Mouse (Mus musculus): ENCODE data around the gene Clca3a1.
A peak's percentile ranks its signal among the peaks of the same experiment; 100 is the strongest.

The Clca3a1 gene

GRCm38 (mm10) chr3:144719088-144719900 lies 41.5 kb downstream of the Clca3a1 start:
- DNase-seq (ENCODE audit: low spot score in 2 of 2) = peak; percentile 57 to 68

GRCm38 (mm10) chr3:144718706-144719087 lies 42.1 kb downstream of the Clca3a1 start:
- DNase-seq (ENCODE audit: low spot score in 2 of 2) = no peak

DNA sequence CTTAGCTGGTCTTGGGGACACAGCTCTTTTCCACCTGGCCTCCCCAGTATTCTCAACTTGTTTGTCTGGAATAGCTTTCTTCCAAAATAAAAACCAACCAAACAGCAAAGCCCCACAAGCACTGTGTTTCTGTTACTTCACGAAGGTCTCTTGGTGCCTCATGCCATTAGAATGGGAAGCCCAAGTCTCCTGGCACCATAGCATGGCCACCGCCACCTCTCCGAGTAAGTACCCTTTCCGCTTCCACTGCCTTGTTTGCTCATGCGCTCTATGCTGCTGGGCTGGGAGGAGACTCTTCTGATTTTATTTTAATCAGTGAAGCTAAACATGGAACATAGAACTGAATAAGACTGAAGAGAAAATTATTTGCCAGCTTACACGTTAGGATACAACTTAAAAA lies 42.9 kb downstream of the Clca3a1 start:
- DNase-seq (ENCODE audit: low spot score in 2 of 2) = no peak

DNA sequence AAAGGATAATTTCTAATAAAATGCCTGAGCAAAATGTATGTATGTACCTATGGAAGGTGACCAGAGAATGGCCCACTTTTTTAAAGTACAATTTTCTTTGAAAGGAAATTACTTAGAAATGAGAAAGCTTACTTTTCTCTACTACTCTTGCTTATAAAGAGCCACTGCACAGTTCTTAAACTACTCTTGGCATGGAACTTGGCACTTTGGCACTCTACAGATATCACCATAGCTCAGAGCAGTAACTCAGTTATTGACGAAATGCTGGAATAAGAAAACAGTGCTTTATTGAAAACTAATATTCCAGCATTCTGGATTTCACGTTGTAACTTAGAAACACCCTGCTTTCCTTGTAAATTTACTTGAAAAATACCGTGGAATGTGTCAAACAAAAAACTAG lies 43.7 kb downstream of the Clca3a1 start:
- no peak for DNase-seq (ENCODE audit: low spot score in 2 of 2)

DNA sequence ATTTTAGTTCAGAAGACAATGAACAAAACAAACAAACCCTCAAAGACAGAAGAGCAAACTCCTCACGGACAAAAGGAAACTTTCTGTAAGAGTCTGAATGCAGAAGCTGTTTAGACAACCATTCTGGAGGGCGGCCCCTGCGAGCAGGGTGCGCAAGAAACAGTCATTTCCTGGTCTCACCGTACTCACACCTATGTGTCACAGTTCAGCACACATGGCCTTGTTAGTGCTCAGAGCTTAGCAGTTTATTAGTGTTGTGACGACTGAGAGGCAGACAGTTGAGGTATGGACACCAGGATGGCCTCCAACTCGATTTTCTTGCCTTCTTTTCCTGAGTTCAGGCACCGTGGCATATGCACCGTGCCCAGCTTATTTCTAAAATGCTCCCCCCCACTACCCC lies 44.9 kb downstream of the Clca3a1 start:
- DNase-seq (ENCODE audit: low spot score in 2 of 2) = no peak

DNA sequence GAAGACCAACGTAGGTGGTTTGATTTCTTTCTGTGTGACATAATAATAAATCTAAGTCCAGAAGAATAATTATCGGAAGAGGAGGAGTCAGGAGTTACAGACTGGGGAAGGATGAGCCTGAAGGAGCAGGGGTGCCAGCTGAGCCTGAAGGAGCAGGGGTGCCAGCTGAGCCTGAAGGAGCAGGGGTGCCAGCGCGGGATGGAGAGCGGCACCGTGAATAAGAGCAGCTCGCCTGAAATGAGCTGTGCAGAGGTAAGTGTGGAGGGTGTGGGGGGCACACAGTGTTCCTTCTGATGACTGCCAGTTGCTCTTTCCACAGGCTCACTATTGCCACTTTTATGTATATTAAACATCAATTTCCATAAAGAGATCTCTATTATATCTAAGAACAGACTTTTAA lies 45.7 kb downstream of the Clca3a1 start:
- DNase-seq (ENCODE audit: low spot score in 2 of 2) = no peak

- DNase-seq (ENCODE audit: low spot score in 2 of 2) = no peak
Observed at GRCm38 (mm10) chr3:144714606-144715005, 46.2 kb downstream of the Clca3a1 start.

DNA sequence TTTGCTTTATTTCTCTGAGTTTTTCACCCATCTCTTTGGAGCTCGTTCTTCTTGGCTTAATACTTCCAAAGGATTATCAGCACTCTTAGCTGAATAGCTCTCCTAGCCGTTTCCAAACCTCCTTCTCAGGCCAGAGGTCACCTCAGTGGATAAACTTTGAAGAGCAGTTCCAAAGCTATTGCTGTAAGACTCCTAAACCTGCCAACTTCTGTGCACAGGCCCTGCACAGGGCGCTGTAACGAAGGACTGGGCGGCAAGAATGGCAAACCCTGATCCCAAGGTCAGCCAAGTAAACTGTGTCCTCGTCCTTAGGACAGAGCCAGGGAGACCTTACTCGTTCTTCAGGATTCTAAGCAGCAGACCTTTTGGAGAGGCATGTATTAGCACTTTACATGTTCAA lies 46.7 kb downstream of the Clca3a1 start:
- no peak for DNase-seq (ENCODE audit: low spot score in 2 of 2)

DNA sequence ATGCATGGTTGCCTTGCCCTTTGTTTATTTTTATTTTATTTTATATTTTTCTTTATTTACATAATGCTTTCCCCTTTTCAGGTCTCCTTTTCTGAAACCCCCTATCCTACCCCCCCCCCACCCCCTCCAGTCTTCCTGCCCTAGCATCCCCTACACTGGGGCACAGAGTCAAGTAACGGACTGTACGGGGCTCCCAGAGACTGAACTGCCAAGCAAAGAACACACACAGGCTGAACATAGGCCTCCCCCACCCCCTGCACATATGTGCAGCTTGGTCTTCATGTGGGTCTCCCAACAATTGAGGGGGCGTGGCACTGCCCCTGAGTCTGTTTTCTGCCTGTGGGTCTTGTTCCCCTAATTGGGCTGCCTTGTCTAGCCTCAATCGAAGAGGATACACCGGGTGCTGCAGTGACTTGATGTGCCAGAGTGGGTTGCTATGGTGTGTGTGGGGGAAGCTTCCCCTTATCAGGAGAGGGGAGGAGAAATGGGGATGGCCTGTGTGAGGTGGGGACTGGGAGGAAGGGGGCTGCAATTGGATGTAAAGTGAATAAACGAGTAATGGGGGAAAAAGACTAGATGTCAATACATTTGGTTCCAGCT lies 49.1 kb downstream of the Clca3a1 start:
- DNase-seq (ENCODE audit: low spot score in 2 of 2) = no peak

DNA sequence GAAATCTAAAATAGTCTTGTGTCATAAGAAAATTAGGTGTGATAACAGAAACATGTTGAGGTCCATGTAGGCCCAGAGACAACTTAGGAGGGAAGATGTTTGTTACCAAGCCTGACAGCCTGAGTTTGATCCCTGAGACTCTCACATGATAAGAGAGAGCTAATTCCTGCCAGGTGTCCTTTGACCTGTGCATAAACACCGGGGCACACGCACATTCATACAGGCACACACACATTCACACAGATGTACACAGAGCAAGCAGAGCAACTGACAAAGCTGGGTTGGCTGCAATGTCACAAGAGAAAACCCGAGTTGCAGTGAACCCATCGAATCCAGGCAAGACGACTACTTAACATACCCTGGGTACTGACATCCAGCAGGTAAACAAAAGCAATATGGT lies 52.2 kb downstream of the Clca3a1 start:
- no peak for DNase-seq (ENCODE audit: low spot score in 2 of 2)

DNA sequence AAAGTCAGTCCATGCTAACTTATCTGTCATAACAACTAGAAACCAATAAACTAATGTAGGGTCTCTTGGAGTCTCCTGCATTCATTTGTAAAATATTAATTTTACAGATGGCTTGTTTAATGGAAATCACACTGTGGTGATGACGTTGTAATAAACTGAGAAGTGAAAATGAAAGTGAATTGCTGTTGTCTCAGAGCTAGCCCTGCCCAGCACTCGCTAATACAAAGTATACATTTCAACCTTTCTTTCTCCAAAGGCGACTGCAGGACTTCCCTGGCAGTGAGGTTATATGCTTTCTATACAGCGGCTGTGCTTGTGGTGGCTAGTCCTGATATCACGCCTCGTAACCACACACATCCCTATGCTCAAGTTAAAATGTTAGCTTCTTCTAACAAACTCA lies 56.8 kb downstream of the Clca3a1 start:
- DNase-seq (ENCODE audit: low spot score in 2 of 2) = no peak

DNA sequence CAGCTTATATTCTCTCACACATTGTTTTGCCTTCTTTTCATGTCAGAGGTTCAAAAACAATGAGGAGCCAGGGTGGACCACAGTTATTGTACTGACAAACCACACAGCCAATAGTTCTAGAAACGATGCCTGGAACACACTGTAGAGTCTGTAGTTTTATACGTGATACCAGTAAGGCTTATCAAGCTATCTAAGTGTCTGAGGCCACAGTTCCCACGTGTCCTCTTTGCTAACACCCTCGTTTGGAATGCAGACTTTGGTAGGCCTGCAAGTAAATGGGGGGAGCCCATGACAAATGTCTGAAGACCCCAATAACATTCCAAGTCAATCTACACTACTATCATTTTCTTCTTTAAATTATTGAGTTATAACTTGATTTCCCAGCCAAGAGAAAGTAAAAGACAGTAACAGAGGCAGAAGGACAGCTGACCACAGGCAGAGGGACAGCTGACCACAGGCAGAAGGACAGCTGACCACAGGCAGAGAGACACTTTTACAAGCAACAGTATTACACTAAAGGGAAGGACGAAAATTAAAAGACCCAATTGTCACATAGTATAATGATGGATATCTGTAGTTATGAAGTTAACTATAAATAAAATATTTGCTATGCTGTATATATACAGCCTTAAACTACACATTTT lies 61.9 kb downstream of the Clca3a1 start:
- DNase-seq (ENCODE audit: low spot score in 2 of 2) = no peak

DNA sequence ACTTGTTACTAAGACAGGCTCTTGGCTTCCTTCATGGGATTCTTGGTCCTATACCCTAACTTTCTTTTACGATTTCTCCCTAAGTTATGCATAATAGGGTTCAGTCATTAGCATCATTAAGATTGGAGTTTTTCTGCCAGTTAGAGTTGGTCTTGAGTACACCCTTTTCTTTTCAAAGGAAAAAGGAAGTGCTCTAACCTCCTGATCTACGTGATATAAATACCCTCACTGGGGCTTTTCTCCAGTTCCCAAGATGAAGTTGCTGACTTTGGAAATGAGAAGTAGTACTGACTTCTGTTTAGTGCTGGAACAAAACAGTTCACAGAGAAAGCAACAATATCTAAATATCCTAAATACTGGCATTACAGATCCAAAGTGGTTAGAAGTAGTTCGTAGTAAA lies 62.8 kb downstream of the Clca3a1 start:
- no peak for DNase-seq (ENCODE audit: low spot score in 2 of 2)

DNA sequence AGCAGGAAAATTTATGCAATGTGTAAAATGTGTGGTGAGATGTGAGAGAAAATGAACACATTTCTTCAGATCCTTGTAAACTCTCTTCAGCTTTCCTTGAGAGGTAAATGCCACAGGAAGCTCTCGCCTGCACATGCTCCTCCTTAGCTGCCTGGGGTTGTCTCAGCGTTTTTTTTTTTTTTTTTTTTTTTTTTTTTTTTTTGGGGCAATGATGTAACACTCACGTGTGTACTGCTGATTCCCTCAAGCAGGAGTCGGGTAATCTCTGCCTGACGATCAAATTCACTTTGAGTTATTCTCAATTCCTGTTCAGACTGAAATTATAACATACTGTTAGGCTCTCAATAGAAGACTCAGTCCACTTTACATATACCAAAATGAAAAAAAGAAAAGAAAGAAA lies 63.6 kb downstream of the Clca3a1 start:
- no peak for DNase-seq (ENCODE audit: low spot score in 2 of 2)

DNA sequence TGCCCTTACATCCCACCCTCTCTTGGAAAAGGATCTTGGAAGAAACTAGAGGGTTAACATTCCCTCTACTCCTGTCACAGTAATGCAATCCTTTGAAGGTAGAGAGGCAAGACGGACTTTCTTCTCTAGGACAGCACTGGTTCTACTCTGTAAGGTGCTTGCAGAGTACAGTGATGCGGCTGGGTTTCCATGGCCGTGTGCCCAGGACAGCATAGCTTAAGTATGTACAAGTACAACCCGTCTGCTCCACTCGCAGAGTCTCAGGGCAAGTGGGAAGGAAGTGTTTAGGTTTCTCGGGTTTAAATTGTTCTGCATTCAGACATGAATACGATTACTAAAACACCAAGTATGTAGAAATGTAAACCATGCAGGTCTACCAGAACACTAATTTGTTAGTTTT lies 65.8 kb downstream of the Clca3a1 start:
- DNase-seq (ENCODE audit: low spot score in 2 of 2) = no peak

DNA sequence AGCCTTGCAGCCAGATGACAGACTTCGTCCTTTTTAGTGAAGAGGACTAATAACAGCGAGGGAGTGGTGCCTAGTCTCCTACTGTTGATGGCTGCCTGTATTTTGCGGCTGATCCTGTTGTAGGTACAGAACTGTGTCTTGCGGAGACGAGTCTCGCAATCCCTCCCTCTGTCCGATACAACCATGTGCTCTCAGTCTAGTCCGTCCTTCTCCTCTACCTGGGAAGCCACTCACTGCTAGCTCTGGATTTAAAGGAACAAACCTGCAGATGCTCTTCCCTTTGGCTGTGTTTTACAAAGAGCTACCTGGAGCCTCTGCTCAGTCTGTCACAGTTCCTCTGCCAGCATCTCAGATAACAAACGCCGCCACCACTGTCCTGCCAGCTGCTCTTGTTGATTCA lies 66.7 kb downstream of the Clca3a1 start:
- DNase-seq (ENCODE audit: low spot score in 2 of 2) = no peak

- DNase-seq (ENCODE audit: low spot score in 2 of 2) = no peak
Observed at GRCm38 (mm10) chr3:144692052-144692451, 68.7 kb downstream of the Clca3a1 start.

DNA sequence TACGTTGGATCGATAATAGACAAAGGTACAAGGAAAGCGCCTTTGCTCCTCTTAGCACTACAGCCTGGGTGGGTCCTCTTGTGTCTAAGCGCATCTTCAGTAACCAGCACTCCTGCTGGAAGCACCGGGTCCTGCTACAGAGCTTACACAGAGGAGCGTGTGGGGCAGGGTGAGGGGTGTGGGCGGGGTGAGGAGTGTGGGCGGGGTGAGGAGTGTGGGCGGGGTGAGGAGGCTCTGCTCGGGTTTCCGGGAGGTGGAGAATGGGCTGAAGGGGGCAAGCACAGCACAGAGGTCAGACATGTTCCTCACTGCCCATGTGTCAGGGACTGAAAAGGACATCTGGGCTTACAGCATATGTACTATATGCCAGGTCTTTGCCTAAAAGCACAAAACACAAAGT lies 71.5 kb downstream of the Clca3a1 start:
- DNase-seq (ENCODE audit: low spot score in 2 of 2) = no peak

- DNase-seq (ENCODE audit: low spot score in 2 of 2) = peak in 1 of 2 experiments; percentile 39
Observed at GRCm38 (mm10) chr3:144688284-144688683, 72.5 kb downstream of the Clca3a1 start.

DNA sequence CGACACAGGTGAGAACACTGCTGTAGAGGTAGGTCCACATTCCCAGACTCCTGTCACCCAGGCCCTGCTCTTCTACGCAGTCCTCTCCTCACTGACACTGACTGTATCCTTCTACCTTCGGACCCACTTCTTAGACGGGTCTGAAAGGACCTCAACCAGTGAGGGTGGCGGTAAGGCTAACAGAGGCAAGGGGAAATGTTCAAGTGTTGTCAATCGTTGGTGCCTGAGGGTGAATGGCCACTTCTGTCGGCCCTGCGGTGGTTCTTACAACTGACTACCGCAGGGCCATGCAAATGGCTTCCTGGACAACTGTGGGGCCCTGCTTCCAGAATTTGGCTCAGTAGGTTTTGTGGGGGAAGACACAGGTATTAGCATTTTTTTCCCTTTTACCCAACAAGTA lies 73.2 kb downstream of the Clca3a1 start:
- peak in 1 of 2 experiments; percentile 22 for DNase-seq (ENCODE audit: low spot score in 2 of 2)

DNA sequence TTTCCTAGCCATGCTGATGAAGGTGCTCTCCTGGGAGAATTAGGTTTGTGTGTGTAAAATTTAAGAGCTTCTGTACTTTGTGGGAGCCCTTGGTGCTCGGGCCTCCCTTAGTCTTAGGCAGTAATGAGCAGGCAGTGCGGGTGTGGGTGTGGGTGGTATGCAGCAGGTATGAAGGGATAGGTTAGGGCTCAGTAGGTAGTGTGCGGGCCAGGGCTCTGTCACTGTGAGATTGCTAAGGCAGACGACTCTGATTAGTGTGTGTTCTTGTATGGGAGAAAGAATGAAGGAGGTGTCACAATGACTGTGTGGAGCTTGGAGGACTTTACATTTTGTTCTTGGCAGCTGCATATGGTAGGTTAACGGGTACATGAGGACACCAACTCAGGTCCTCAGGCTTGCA lies 74.6 kb downstream of the Clca3a1 start:
- peak in 1 of 2 experiments; percentile 50 for DNase-seq (ENCODE audit: low spot score in 2 of 2)

DNA sequence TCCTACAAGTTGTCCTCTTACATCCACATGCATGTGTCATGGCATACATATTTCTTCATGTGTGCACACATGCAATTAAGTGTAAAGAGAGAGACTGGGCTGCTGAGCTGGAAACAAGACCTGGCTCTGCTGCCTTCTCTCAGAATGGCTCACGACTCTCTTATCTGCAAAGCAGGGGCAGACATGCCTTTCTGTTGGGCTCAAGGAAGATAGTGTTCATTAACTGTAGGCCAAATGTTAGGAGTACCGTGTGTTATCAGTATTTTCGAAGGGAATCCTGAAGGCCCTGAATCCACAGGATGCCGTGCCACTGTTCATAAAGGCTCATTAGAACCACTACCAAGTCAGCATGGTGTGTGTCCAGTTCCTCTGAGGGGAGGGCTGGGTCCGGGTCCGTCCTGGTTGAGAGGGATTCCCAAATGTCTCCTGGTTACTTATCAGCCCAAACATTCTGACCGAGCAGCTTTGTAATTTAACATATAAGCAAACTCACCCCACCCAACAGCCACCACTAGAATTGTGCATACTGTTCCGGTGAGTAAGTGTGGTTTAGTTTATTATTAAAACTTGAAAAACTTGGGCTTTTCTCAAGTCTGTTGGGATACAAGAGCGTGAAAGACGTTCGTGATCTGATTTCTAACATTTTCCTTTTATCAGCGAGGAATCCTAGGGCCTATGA lies 77.5 kb downstream of the Clca3a1 start:
- no peak for DNase-seq (ENCODE audit: low spot score in 2 of 2)

DNA sequence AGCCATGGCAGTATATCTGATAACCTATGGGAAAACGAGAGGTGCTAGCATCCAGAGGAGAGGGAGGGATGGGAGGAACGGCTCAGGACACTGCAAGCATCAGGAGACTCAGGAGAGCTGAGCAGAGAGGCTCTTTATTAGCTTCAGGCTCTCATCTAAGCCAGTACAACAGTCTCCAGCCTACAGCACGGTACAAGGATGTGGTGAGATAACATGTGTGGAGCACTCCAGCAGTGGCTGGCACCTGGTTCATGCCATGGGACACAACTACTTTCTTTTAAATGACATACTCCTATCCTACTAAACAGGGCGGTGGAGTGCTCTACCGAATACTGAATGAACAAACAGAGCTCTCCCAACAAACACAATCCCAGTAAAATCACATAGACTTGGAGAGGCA lies 79.2 kb downstream of the Clca3a1 start:
- no peak for DNase-seq (ENCODE audit: low spot score in 2 of 2)

All from urinary bladder, postnatal 4 days (tissue).